Mouse (Mus musculus) forebrain, embryonic 11.5 days (tissue): ENCODE measurements at regions not wholly inside any gene's neighbourhood (a gene's known extent, or its start where the extent isn't known, plus 50 kb on each side); places are given as distances from the start of the nearest gene placed in this dataset.
A peak's percentile ranks its signal among the peaks of the same experiment; 100 is the strongest.

ENCODE experiments used
- ATAC-seq: fragments of 200-750 bp; cut with Nextera tagmentation; replicated peaks from 2 replicates; pipeline ENCODE4 v1.8.0; 2017; ENCODE audit warnings: moderate TSS enrichment; ENCODE audit not compliant: low FRiP score
- DNase-seq: peaks from one replicate; pipeline ENCODE4 v3.0.0-alpha.2; 2017; ENCODE audit warnings: low spot score
- H3K27ac ChIP-seq: fragments of 300-500 bp; sonication (generic); 2 replicates; pipeline ENCODE4 v1.5.1; 2014; ENCODE audit warnings: low read depth, low read length
- H3K27me3 ChIP-seq: fragments of 300-500 bp; sonication (generic); 2 replicates; pipeline ENCODE4 v1.6.1; 2014; ENCODE audit warnings: mild to moderate bottlenecking, low read length, mixed read lengths; ENCODE audit not compliant: control insufficient read depth, insufficient read depth
- H3K36me3 ChIP-seq: fragments of 300-500 bp; sonication (generic); 2 replicates; pipeline ENCODE4 v1.6.1; 2014; ENCODE audit warnings: mild to moderate bottlenecking, low read length, moderate library complexity, mixed read lengths; ENCODE audit not compliant: control insufficient read depth, insufficient read depth
- H3K4me1 ChIP-seq: fragments of 300-500 bp; sonication (generic); replicated peaks from 2 replicates; pipeline ENCODE4 v1.6.1; 2014; ENCODE audit warnings: low read length, mixed read lengths; ENCODE audit not compliant: control insufficient read depth, insufficient read depth
- H3K4me2 ChIP-seq: fragments of 300-500 bp; sonication (generic); 2 replicates; pipeline ENCODE4 v1.6.1; 2014; ENCODE audit warnings: low read depth, mild to moderate bottlenecking, low read length, moderate library complexity, mixed read lengths; ENCODE audit not compliant: severe bottlenecking
- H3K4me3 ChIP-seq: fragments of 300-500 bp; sonication (generic); 2 replicates; pipeline ENCODE4 v1.5.1; 2014; ENCODE audit warnings: low read depth, low read length
- H3K9ac ChIP-seq: fragments of 300-500 bp; sonication (generic); 2 replicates; pipeline ENCODE4 v1.6.1; 2014; ENCODE audit warnings: low read length
- H3K9me3 ChIP-seq: fragments of 300-500 bp; sonication (generic); 2 replicates; pipeline ENCODE4 v1.6.1; 2016; ENCODE audit warnings: low read length, mixed read lengths; ENCODE audit not compliant: control insufficient read depth
- WGBS: fragments of 180-500 bp; shearing (Covaris S2); extraction: QIAGEN DNeasy Blood & Tissue Kit; methylation state at CpG from one replicate; pipeline ENCODE4 v1.1.7; 2014; 5-methylcytosine and 5-hydroxymethylcytosine counted together

- no peaks in the 10 kb centered on the region for H3K4me1 ChIP-seq
- no peak for DNase-seq
These were observed 133.1 kb upstream of the Dnajc19 start for GRCm38 (mm10) chr3:34214233-34214632.

GRCm38 (mm10) chr3:34206454-34206853 is 125.3 kb upstream of the Dnajc19 start:
- H3K36me3 ChIP-seq = no peaks in the 10 kb centered on the region; the same call in 1 of the 2 replicates
- ATAC-seq (no peak), DNase-seq (peak; percentile 16)
- H3K27ac ChIP-seq = no peak overlapping the region
- WGBS = 90% methylated on average over 3 of the region's 3 CpGs
- no peak overlapping the region for H3K9ac ChIP-seq
- H3K4me2 ChIP-seq = no peak overlapping the region
- H3K27me3 ChIP-seq = no peaks in the 10 kb centered on the region
- no peaks in the 10 kb centered on the region for H3K4me1 ChIP-seq
- no peak overlapping the region for H3K4me3 ChIP-seq
- H3K9me3 ChIP-seq = no peaks in the 10 kb centered on the region

More at GRCm38 (mm10) chr3:34214233-34214632, 133.1 kb upstream of the Dnajc19 start:
- ATAC-seq = no peak
- WGBS = 85% methylated on average over 6 of the region's 6 CpGs
- H3K9me3 ChIP-seq = no peaks in the 10 kb centered on the region
- no peaks in the 10 kb centered on the region for H3K27me3 ChIP-seq
- H3K27ac ChIP-seq = no peak overlapping the region
- H3K36me3 ChIP-seq = no peaks in the 10 kb centered on the region; the same call in 1 of the 2 replicates
- no peak overlapping the region for H3K4me2 ChIP-seq
- H3K9ac ChIP-seq = no peak overlapping the region
- H3K4me3 ChIP-seq = no peak overlapping the region

GRCm38 (mm10) chr3:34198228-34198627 is 117.1 kb upstream of the Dnajc19 start:
- peak overlapping the region; percentile 26; the same call in 1 of the 2 replicates for H3K4me2 ChIP-seq
- H3K27me3 ChIP-seq = no peaks in the 10 kb centered on the region
- H3K36me3 ChIP-seq = no peaks in the 10 kb centered on the region
- ATAC-seq (peak; percentile 56; the same call in 1 of the 2 replicates), DNase-seq (peak; percentile 66)
- H3K27ac ChIP-seq = no peak overlapping the region
- H3K4me1 ChIP-seq = peaks cover 2% of the 10 kb centered on the region; the same call in 1 of the 2 replicates
- WGBS = 36% methylated on average over 8 of the region's 8 CpGs
- no peaks in the 10 kb centered on the region for H3K9me3 ChIP-seq
- 0 out of 2 replicates have a peak overlapping the region, but pooled peaks have one; percentile 4 for H3K4me3 ChIP-seq
- peak overlapping the region; percentile 20 for H3K9ac ChIP-seq

GRCm38 (mm10) chr3:34197163-34197455 is 116.0 kb upstream of the Dnajc19 start:
- no peaks in the 10 kb centered on the region for H3K9me3 ChIP-seq
- peak overlapping the region; percentile 19 for H3K4me3 ChIP-seq
- 13% methylated on average over 10 of the region's 10 CpGs for WGBS
- peaks cover 2% of the 10 kb centered on the region; the same call in 1 of the 2 replicates for H3K4me1 ChIP-seq
- peak overlapping the region; percentile 26; the same call in 1 of the 2 replicates for H3K4me2 ChIP-seq
- ATAC-seq = no peak
- H3K27ac ChIP-seq = peak overlapping the region; percentile 47; the same call in 1 of the 2 replicates
- H3K9ac ChIP-seq = peak overlapping the region; percentile 43
- H3K27me3 ChIP-seq = no peaks in the 10 kb centered on the region
- no peak for DNase-seq
- H3K36me3 ChIP-seq = no peaks in the 10 kb centered on the region

- Histone ChIP-seq H3K4me2 (peak overlapping the region; percentile 26; the same call in 1 of the 2 replicates), H3K27ac (peak overlapping the region; percentile 47; the same call in 1 of the 2 replicates), H3K27me3 (no peaks in the 10 kb centered on the region), H3K4me1 (peaks cover 2% of the 10 kb centered on the region; the same call in 1 of the 2 replicates), H3K9me3 (no peaks in the 10 kb centered on the region), H3K9ac (peak overlapping the region; percentile 43), H3K4me3 (peak overlapping the region; percentile 19), H3K36me3 (no peaks in the 10 kb centered on the region)
- ATAC-seq (peak; percentile 53; the same call in 1 of the 2 replicates), DNase-seq (no peak)
- WGBS = 12% methylated on average over 22 of the region's 22 CpGs
These were observed 115.5 kb upstream of the Dnajc19 start for GRCm38 (mm10) chr3:34196451-34197162.

GRCm38 (mm10) chr3:34195729-34196450 is 114.8 kb upstream of the Dnajc19 start:
- Histone ChIP-seq H3K9ac (no peak overlapping the region), H3K9me3 (no peaks in the 10 kb centered on the region), H3K4me1 (peaks cover 2% of the 10 kb centered on the region; the same call in 1 of the 2 replicates), H3K4me2 (peak overlapping the region; percentile 26; the same call in 1 of the 2 replicates), H3K27me3 (no peaks in the 10 kb centered on the region), H3K36me3 (no peaks in the 10 kb centered on the region), H3K4me3 (no peak overlapping the region), H3K27ac (0 out of 2 replicates have a peak overlapping the region, but pooled peaks have one; percentile 13)
- 28% methylated on average over 13 of the region's 13 CpGs for WGBS
- no peak for DNase-seq
- ATAC-seq = 0 out of 2 replicates have a peak, but pooled peaks have one; percentile 24

GRCm38 (mm10) chr3:34173416-34174097 is 92.4 kb upstream of the Dnajc19 start:
- Histone ChIP-seq H3K4me2 (no peak overlapping the region), H3K27ac (no peak overlapping the region), H3K9ac (no peak overlapping the region), H3K27me3 (no peaks in the 10 kb centered on the region), H3K9me3 (no peaks in the 10 kb centered on the region), H3K4me3 (no peak overlapping the region), H3K4me1 (no peaks in the 10 kb centered on the region), H3K36me3 (no peaks in the 10 kb centered on the region)
- DNase-seq = no peak
- WGBS = 66% methylated on average over 6 of the region's 6 CpGs
- no peak for ATAC-seq

GRCm38 (mm10) chr3:34172899-34173298 is 91.8 kb upstream of the Dnajc19 start:
- Histone ChIP-seq H3K27me3 (no peaks in the 10 kb centered on the region), H3K4me1 (no peaks in the 10 kb centered on the region), H3K4me2 (no peak overlapping the region), H3K27ac (no peak overlapping the region), H3K36me3 (no peaks in the 10 kb centered on the region), H3K4me3 (no peak overlapping the region), H3K9ac (no peak overlapping the region), H3K9me3 (no peaks in the 10 kb centered on the region)
- DNase-seq (no peak), ATAC-seq (no peak)
- 58% methylated on average over 4 of the region's 4 CpGs for WGBS
